Mouse (Mus musculus): ENCODE results near the gene Kyat1.
A peak's percentile ranks its signal among the peaks of the same experiment; 100 is the strongest.
"Not testable (repeated sequence)": the region's sequence is repeated elsewhere in the genome, so short reads cannot be mapped to it uniquely, and the experiment has no call there.

Kyat1 gene

DNA sequence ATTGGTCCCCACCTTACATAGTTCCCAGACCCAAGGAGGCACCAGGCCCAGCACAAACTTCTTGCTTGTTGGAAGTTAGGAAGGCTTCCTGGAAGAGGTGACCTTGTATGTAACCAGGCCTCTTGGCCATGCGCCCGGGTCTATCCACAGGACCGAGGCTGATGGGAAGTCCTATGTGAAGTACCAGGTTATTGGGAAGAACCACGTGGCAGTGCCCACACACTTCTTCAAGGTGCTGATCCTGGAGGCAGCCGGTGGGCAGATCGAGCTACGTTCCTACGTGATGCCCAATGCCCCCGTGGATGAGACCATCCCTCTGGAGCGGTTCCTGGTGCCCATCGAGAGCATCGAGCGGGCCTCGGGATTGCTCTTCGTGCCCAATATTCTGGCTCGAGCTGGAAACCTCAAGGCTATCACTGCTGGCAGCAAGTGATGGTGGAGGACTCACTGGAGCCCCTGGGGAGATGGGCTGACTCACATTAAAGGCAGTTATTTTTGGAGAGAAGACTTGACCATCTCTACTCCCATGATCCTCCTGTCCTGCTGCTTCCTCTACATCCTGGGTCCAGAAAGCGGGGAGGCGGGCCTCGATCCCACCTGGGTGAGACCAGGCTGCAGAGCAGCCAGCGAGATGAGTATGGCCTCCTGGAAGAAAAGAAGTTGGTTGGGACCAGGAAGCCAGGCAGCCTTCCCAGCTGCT lies 32.0 kb downstream of the Kyat1 start:
- no peak for DNase-seq (ENCODE audit: low read depth, low spot score)

DNA sequence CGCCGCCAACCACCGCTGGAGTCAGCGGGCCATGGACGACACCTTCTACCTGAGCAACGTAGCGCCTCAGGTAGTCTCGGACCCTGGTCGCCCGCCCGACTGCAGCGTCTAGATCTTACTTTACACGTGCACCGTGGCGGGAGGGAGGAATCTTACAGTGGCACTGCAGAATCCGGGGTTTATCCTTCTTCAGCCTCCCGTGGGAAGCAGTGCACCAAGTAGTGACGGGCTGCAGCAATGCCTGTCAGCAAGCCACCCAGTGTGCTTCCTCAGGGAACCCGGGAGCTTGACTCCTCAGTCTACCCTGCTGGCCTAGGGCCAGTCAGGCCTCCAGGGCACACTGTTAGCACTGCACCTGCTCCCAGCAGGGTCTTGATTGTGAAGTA lies 33.7 kb downstream of the Kyat1 start:
- DNase-seq (ENCODE audit: low read depth, low spot score): no peak

DNA sequence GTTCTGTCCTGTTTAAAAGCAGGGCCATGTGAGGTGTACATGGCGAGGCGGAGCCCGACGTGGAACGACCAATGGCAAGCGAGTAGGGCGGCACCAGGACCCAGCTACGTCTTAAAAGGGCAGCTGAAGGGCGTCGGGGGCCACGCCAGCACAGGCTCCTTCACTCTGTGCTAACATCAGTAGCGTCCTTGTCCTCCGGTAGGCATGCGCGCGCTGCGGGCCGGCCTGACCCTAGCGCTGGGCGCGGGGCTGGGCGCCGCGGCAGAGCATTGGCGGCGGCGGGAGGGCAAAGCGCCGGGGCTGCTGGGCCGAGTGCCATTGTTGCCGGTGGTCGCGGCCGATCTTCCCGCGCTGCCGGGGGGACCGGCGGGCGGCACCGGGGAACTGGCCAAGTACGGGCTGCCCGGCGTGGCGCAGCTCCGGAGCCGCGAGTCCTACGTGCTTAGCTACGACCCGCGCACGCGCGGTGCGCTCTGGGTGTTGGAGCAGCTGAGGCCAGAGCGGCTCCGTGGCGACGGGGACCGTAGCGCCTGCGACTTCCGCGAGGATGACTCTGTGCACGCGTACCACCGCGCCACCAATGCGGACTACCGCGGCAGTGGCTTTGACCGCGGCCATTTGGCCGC lies 34.2 kb downstream of the Kyat1 start, which contains the start of gene Endog:
Gene Endog (plus strand): TSS at position 123 of the 626 bp plus-strand sequence.
- peak; percentile 64 for DNase-seq (ENCODE audit: low read depth, low spot score)

DNA sequence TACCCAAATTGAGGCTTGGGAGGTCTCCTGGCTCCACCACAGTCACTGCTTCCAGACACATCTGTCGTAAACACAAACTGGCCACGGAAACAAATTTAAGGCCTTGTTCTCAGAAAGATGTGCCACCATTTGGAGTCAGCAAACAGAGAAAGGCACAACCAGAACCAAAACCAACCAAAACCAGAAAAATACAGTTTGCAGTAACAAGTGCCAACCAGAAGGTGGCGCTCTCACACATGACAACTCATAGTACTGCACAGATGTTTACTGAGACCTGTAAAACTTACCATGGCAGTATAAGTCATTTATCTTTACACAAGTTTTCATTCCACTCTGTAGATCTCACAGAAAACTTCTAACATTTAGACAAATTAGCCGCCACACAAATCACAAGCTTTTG lies 39.0 kb downstream of the Kyat1 start:
- DNase-seq (ENCODE audit: low read depth, low spot score): no peak

DNA sequence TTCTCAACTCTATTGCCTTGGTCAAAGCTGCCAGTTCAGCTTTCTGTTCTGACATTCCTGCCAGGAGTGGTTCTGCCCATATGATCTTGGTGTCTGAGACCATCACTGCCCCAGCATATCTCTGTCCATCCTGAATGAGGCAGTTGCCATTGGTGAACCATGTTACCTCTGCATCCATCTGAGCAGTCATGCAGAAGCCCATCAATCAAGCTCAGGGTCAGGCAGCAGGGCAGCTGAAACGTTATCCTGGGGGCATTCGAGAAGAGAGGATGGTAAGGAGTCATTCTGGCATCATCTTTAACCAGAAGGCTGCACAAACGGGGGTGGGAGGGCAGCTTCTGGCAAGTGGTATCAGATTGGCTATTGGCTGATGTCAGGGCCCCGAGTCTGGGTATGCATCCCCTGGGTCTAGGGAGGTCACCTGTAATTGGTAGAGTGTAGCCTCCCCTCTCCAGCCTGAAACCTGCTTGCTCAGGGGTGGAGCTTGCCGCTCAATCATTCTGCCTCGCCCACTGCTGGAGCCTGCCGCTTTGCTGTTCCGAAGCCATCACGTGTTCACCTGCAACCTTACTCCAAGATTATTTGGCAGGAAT lies 41.2 kb downstream of the Kyat1 start:
- DNase-seq (ENCODE audit: low read depth, low spot score): no peak

DNA sequence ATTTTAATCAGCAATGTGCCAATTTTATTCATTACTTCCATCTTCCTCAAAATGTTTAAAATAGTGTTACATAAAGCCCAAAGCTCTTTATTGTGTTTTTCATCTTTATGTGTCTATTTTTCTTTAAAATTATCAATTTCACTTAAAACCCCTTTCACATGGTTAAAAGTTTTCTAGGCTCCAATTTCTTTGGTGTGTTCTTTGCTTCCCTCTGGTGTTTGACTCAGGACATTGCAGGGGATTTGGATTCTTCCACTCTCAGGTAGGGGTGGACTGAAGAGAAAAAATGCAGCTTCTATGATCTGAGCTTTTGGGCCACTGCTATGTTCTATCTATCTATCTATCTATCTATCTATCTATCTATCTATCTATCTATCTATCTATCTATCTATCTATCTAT lies 43.8 kb downstream of the Kyat1 start:
- no peak for DNase-seq (ENCODE audit: low read depth, low spot score)

DNA sequence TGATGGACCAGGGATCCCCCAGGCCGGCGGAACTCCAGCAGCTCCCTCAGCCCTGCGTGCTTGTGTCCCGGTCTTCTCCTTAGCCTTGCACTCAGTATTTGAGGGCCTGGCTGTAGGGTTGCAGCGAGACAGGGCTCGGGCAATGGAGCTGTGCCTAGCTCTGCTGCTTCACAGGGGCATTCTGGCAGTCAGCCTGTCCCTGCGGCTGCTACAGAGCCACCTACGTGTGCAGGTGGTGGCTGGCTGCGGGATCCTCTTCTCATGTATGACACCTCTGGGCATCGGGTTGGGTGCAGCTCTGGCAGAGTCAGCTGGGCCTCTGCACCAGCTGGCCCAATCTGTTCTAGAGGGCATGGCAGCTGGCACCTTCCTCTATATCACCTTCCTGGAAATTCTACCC lies 45.8 kb downstream of the Kyat1 start:
- not testable (repeated sequence) for DNase-seq (ENCODE audit: low read depth, low spot score)

DNA sequence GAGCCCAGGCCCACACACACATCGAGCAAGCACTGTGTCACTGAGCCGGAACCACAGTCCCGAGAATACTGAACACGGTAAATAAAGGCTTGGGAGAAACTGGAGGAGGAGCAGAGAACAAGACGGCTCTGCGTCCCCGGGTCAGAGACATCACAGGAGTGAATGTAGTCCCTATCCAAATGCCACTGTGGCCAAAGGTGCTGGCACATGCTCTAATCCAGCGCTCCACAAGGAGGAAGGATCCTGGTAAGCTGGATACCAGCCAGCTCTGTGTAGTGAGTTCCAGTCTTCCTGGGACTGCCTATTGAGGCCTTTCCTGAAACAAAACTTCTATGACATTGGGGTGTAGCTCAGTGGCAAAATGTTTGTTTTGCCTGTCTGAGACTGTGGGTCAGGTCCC lies 53.0 kb downstream of the Kyat1 start:
- DNase-seq (ENCODE audit: low read depth, low spot score): no peak

DNA sequence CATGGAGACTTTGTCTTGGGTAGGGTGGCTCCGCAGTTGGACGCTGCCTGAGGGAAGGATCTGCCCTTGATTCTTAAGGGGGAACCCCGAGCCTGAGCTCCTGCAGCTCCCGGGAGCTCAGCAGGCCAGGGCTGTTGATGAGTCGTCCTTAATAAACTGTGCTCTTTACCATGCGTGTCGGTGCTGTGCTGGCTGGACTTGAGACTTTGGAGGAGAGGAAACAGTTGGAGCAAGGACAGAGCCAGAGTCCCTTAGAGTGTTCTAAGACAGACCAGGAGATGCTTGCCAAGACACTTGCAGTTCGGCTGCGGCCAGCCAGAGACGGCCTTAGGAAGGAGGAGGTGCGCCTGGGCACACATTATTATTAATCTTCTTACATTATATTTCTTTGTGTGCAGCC lies 53.8 kb downstream of the Kyat1 start:
- no peak for DNase-seq (ENCODE audit: low read depth, low spot score)

DNA sequence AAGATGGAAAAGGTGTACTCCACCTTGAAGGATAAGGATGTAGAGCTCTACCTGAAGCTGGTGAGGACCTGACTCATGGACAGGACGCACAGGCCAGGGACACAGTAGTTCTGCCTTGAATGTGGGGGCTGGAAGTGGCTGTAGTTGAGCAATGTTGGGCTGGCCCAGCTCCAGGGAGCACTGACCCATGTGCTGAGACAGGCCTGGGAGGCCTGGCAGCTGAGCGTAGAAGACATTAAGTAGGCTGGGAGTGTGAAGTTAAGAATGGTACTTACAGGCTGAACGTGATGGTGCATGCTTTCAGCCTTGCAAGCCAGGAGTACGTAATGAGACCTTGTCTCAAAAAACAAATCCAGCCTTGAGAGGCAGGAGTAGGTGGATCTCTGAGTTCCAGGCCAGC lies 58.2 kb downstream of the Kyat1 start:
- DNase-seq (ENCODE audit: low read depth, low spot score): no peak

DNA sequence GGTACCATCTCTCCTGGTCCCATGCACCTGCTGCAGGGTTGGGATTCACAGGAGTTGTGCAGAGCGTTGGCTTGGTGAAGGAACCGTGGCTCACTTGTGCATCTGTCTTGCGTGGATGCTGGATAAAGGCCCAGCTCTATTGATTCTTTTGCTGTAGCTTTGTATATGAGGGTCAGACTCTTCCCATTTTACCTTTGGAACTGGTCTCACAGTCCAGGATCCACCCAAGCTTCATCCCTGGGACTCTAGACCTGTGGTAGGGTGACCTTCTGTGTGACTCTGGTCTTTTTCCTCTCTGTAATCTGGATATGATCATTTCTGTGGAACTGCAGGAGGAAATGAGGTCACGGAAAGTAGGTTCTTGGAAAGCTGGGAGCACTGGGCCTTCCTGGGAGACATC lies 61.2 kb downstream of the Kyat1 start:
- DNase-seq (ENCODE audit: low read depth, low spot score): no peak

DNA sequence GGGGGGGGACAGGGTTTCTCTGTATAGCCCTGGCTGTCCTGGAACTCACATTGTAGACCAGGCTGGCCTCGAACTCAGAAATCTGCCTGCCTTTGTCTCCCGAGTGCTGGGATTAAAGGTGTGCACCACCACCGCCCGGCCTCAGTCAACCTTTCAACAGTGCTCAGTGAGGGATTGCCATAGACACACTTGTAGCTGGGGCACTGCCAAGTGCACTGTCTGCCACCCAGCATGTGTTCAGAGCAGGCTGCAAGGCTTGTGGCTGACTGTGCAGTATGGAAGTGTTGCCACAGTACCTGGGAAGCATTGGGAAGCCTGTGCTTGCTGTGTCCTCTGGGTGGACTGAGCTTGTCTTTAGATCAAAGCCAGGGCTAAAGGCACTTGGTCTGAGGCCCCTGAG lies 65.6 kb downstream of the Kyat1 start:
- DNase-seq (ENCODE audit: low read depth, low spot score): not testable (repeated sequence)

DNA sequence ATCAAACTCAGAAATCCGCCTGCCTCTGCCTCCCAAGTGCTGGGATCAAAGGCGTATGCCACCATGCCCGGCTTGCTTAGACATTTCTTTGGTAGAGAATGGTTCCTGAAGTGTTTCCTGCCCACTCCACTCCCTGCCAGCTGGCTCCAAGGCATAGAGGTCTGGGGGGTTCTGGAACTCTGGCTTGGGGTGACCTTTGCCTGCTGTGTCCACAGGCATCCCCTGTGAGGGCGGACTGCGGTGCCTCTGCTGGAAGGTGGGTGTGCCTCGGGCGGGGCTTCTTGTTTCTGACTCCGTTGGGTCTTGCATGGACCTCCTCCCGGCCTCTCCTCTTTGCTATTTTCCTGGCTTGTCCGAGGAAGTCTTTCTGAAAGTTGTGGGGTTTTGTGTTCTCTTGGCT lies 69.2 kb downstream of the Kyat1 start:
- no peak for DNase-seq (ENCODE audit: low read depth, low spot score)
